Mouse (Mus musculus) urinary bladder, postnatal 4 days (tissue): ENCODE measurements around the gene Cdk1.

ENCODE experiments used
- DNase-seq, 2 experiments: peaks; one replicate each; pipeline ENCODE4 v3.0.0; 2021 to 2022; ENCODE audit warnings: low spot score in 2 of 2

The Cdk1 gene

DNA sequence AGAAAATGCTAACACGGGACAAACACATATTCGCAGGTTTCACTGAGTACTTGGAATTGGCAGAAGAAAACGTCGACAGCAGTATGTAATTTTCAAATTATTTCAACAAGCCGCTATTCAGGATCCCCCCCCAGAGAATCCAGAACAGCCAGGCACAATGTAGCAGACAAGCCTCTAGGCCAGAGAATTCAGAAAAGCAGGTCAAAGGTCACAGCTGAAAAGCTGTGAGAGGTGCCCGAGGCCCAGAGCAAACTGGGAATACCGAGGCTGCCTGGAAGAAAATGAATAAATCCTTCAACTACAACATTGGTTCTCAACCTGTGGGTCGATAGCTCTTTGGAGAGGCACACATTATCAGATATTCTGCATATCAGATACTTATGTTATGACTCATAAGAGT is 4.5 kb downstream of the Cdk1 start:
- DNase-seq: no peak

GRCm38 (mm10) chr10:69342328-69342727 is 10.4 kb downstream of the Cdk1 start:
- DNase-seq: no peak

- no peak for DNase-seq
Observed at GRCm38 (mm10) chr10:69341570-69342227, 11.0 kb downstream of the Cdk1 start.

DNA sequence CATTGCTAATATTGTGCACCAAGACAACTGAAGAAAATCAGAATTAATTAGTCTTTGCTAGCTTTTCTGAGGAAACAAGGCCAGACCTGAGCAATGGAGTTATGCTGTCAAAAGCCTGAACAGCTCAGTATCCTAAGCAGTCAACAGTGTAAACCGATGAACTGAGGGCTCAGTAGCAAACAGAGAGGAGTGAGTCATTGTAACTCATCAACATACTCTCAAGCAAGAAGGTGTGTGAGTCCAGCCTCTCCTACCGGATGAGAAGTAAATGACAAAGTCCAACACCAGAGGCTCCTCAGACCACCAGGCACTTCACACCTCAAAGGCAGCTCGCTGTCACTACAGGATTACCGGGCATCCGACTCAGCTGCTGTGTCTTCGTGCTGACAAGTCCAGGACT is 12.7 kb downstream of the Cdk1 start:
- no peak for DNase-seq

DNA sequence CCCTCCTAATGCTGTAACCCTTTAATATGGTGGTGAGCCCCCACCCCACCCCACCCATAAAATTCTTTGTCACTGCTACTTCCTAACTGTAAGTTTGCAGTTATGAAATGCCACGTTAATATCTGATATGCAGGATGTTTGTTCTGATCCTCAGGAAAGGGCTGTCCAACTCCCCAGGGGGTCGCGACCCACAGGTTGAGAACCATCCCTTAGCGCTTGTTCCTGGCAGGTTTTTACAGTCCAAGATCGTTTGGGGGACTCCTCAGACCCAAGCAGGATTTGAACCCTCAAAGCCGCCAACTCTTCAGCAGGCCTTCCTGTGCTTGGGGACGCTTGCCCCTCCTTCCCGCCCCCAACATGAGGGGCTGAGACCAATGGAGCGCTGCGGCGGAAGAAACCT is 16.5 kb downstream of the Cdk1 start:
- no peak for DNase-seq

DNA sequence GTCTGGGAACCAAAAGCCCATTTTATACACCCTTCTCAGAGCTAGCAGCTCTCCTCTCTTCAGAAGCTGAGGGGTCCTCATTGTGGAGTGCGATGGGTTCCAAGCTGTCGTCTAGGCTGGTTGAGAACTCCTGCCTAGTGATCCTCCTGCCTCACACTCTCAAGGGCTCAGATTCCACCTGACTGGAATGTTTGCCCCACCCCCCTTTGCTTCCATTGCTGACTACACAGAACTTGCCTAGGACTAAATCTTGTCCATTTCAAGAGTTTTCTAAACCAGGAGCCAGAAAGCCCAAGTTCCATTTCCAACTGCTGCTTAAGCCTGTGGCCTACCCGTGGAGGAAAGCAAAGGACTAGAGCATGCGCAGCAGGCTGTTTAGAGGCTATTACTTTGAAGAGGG is 17.1 kb downstream of the Cdk1 start:
- DNase-seq: no peak

GRCm38 (mm10) chr10:69335195-69335536 is 17.6 kb downstream of the Cdk1 start:
- no peak for DNase-seq

- no peak for DNase-seq
Observed at GRCm38 (mm10) chr10:69334271-69335194, 18.2 kb downstream of the Cdk1 start.

DNA sequence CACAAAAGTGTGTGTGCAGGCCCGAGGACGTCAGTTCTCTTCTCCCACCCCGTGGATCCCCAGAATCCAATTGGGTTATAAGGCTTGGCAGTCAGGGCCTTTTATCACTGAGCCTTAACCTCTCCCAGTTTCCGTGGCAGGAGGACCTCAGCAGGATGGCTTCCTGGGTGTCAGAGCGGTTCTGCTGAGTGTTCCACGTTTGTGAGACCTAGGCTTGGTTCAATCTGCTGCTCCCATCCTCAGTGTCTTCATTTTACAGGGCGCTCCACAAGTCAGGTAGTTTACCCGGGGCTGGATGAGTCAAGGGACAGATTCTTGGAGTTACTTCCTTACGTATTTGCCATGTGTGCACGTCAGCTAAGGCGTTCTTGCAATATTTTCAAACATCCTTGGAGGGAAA is 19.5 kb downstream of the Cdk1 start:
- DNase-seq: no peak

DNA sequence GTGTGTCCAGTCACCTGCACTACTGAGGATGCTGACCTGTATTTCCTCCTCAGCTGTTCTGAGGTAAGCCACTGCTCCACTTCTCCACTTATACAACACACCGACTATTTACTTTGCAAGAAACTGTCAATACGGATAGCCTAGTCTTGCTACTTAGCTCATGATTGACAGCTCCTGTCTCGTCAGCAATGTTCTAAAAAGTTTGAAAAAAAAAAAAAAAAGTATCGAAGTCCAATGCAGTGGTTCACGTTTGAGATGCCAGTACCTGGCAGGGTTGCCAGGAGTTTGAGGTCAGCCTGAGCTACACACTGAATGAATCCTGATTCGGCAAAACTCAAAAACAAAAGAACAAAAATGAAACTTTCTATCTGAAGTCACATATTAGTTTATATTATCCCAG is 21.5 kb downstream of the Cdk1 start:
- no peak for DNase-seq

DNA sequence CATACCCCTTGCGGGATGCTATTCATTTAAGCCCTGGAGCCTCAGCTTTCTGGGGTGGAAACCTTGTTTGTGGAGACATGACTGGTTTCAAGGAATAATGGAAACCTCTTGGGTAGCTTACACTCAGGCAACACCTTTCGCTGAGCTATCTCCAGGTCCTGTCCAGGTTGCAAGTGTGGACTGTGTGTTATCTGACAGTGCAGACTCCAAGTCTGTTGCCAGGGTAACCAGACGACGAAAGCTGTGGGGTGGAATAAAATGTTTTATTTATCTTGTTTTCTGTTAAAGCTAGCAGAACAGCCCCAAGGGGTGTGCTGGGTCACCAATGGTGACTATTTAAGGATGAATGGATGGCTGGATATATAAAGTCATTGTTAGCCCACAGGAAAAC is 24.1 kb downstream of the Cdk1 start:
- DNase-seq: no peak

- DNase-seq: no peak
Observed at GRCm38 (mm10) chr10:69328029-69328655, 24.6 kb downstream of the Cdk1 start.

GRCm38 (mm10) chr10:69327362-69327761 is 25.4 kb downstream of the Cdk1 start:
- no peak for DNase-seq

- no peak for DNase-seq
Observed at GRCm38 (mm10) chr10:69326433-69326832, 26.3 kb downstream of the Cdk1 start.

DNA sequence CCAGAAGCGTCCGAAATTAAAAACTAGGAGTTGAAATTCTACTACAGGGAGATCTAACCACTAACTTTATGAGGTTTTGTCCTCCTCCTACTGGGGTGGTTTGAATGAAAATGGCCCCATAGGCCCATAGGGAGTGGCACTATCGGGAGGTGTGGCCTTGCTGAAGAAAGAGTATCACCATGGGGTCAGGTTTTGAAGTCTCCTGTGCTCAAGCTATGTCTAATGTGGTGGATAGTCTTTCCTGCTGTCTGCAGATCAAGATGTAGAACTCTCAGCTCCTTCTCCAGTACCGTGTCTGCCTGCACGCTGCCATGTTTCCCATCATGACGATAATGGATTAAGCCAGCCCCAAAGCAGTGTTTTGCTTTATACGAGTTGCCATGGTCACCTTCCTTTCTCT is 27.9 kb downstream of the Cdk1 start:
- no peak for DNase-seq

DNA sequence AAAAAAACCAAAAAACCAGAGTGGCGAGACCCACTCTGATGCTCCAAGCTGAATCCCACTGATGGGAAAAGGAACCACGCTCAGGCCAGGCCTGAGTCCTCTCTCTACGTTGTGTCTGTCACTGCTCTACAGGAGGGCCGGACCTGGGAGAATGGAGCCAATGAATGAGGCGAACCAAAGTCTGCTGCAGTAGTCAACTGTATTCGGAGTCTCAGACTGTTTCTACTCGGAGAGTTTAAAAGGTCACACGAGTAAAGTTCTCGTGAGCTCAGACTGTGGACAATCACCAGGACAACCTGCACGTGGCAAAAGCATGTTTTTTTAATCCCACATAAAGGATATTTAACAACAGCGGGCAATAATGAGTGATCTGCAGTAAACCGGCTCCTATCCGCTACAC is 28.8 kb downstream of the Cdk1 start:
- no peak for DNase-seq

DNA sequence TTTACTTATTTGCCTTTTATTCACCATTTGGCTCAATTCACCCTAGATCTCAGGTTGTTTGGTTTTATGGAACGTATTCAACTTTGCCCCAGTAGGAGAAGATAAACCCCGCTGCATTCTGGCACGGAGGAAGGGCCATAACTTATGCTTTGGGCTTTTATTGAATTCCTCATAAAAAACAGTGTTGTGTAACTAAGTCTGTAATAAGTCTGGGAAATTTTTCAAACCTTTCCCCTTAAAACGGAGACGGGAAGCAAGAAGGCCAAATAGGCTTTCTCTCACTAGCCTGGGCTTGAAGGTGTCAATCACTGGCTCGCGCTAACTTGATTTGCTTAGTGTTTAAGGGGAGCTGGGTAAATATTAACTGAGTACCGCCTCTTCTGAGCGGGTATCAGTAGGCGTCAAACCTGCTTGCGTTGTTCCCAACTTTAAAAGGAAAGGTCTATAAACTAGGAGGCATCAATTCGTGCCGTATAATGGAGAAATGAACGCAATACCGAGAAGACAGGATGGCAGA is 31.2 kb downstream of the Cdk1 start:
- DNase-seq: no peak

- peak; percentile 79 to 92 for DNase-seq
Observed at GRCm38 (mm10) chr10:69320667-69321518, 31.8 kb downstream of the Cdk1 start.

DNA sequence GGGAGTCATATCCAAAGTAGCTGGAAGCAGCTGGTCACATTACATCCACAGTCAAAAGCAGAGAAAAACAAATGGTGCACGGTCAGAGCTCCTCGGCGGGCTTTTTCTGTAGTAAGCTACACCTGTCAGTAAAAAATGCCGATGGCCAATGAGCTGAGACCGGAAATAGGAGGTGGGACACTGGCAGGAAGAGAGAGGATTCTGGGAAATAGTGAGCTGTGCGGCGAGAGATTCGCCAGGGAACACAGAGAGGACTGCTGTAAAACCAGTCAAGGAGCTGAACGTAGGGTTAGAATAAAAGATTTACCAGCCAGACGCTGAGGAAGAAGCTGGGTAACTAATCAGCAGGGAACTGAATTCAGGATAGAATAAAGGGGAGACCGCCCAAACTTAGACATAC is 34.2 kb downstream of the Cdk1 start:
- no peak for DNase-seq

- DNase-seq: no peak
Observed at GRCm38 (mm10) chr10:69313944-69314343, 38.8 kb downstream of the Cdk1 start.

GRCm38 (mm10) chr10:69311867-69312266 is 40.9 kb downstream of the Cdk1 start:
- DNase-seq: no peak

DNA sequence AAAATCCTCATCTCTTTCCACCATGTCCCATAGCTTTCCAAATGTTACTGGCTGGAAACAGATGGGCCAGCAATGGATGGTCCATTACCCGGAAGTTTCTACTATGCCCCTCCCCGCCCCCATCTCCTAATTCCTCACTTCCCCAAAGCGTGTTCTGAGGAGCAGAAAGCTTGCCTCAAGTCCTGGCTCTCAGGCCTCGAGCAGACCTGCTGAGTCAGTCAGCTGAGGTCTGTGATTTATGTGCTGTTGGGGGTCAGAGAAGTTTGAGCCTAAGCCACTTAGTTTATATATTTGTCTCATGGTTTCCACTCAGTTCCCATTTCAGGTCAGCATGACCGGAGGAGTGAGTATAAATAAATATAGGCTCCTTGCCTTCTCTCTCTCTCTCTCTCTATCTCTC is 43.6 kb downstream of the Cdk1 start:
- no peak for DNase-seq
